Mouse (Mus musculus): Measurements from ENCODE around the gene Orai2. TPM values are rescaled to one million over a fixed set of nuclear protein-coding genes. Genes with fewer than 3 reads are reported as not detected.
A peak's percentile ranks its signal among the peaks of the same experiment; 100 is the strongest.
"Not testable (repeated sequence)": the region's sequence is repeated elsewhere in the genome, so short reads cannot be mapped to it uniquely, and the experiment has no call there.

Gene Orai2
- total RNA-seq, 2 experiments from 2014 or later: 59.8 to 62.6 TPM

- intact Hi-C loops (cut with DNase I): no loop called here
- DNase-seq (ENCODE audit: extremely low spot score in 1 of 2, low spot score in 2 of 2): no peak
Measured at GRCm38 (mm10) chr5:136143161-136143755, 27.3 kb downstream of the Orai2 start.

- intact Hi-C loops (cut with DNase I): no loop called here
- no peak for DNase-seq (ENCODE audit: extremely low spot score in 1 of 2, low spot score in 2 of 2)
Measured at GRCm38 (mm10) chr5:136142746-136143145, 27.8 kb downstream of the Orai2 start.

- intact Hi-C loops (cut with DNase I): no loop called here
- DNase-seq (ENCODE audit: extremely low spot score in 1 of 2, low spot score in 2 of 2): peak; percentile 42 to 57
Measured at GRCm38 (mm10) chr5:136140057-136140482, 30.4 kb downstream of the Orai2 start.

GRCm38 (mm10) chr5:136139393-136139792, 31.1 kb downstream of the Orai2 start:
- intact Hi-C loops (cut with DNase I): no loop called here
- DNase-seq (ENCODE audit: extremely low spot score in 1 of 2, low spot score in 2 of 2): no peak

- intact Hi-C loops (cut with DNase I): no loop called here
- peak in 1 of 2 experiments; percentile 69 for DNase-seq (ENCODE audit: extremely low spot score in 1 of 2, low spot score in 2 of 2)
Measured at GRCm38 (mm10) chr5:136137658-136138274, 32.7 kb downstream of the Orai2 start.

- intact Hi-C loops (cut with DNase I): loop anchor here (1.0 kb wide), 1 partner anchor 33 kb away; no protein-coding TSS in a partner anchor
- DNase-seq (ENCODE audit: extremely low spot score in 1 of 2, low spot score in 2 of 2): no peak
Measured at GRCm38 (mm10) chr5:136136292-136136990, 34.1 kb downstream of the Orai2 start.

- intact Hi-C loops (cut with DNase I): loop anchor here (1.0 to 2.0 kb wide), 2 partner anchors 34 to 51 kb away; no protein-coding TSS in a partner anchor
- DNase-seq (ENCODE audit: extremely low spot score in 1 of 2, low spot score in 2 of 2): peak; percentile 95 to 98
Measured at GRCm38 (mm10) chr5:136135571-136136291, 34.8 kb downstream of the Orai2 start, which contains the start of the genes Lrwd1 and Alkbh4. Lrwd1 (minus strand) TSS chr5:136136074. Alkbh4 (plus strand) TSS chr5:136136146.

GRCm38 (mm10) chr5:136122165-136122564, 48.3 kb downstream of the Orai2 start:
- intact Hi-C loops (cut with DNase I): no loop called here

GRCm38 (mm10) chr5:136116784-136117112, 53.8 kb downstream of the Orai2 start:
- intact Hi-C loops (cut with DNase I): no loop called here
- no peak for DNase-seq (ENCODE audit: extremely low spot score in 1 of 2, low spot score in 2 of 2)

More at GRCm38 (mm10) chr5:136122165-136122564, 48.3 kb downstream of the Orai2 start:
- no peak for DNase-seq (ENCODE audit: extremely low spot score in 1 of 2, low spot score in 2 of 2)

GRCm38 (mm10) chr5:136115891-136116783, 54.4 kb downstream of the Orai2 start, which contains the start of gene Polr2j:
Polr2j (plus strand) TSS chr5:136116631.
- intact Hi-C loops (cut with DNase I): no loop called here
- peak; percentile 96 for DNase-seq (ENCODE audit: extremely low spot score in 1 of 2, low spot score in 2 of 2)

GRCm38 (mm10) chr5:136113546-136113945, 57.0 kb downstream of the Orai2 start:
- DNase-seq (ENCODE audit: extremely low spot score in 1 of 2, low spot score in 2 of 2); intact Hi-C loops (cut with DNase I): not testable (repeated sequence)

GRCm38 (mm10) chr5:136109042-136109441, 61.5 kb downstream of the Orai2 start:
- no peak for DNase-seq (ENCODE audit: extremely low spot score in 1 of 2, low spot score in 2 of 2)
- intact Hi-C loops (cut with DNase I): no loop called here

GRCm38 (mm10) chr5:136108486-136108885, 62.0 kb downstream of the Orai2 start:
- intact Hi-C loops (cut with DNase I): no loop called here

GRCm38 (mm10) chr5:136104511-136104910, 66.0 kb downstream of the Orai2 start:
- DNase-seq (ENCODE audit: extremely low spot score in 1 of 2, low spot score in 2 of 2): no peak
- intact Hi-C loops (cut with DNase I): no loop called here

More at GRCm38 (mm10) chr5:136108486-136108885, 62.0 kb downstream of the Orai2 start:
- no peak for DNase-seq (ENCODE audit: extremely low spot score in 1 of 2, low spot score in 2 of 2)

- intact Hi-C loops (cut with DNase I): no loop called here
- peak; percentile 62 to 85 for DNase-seq (ENCODE audit: extremely low spot score in 1 of 2, low spot score in 2 of 2)
Measured at GRCm38 (mm10) chr5:136102099-136102820, 68.3 kb downstream of the Orai2 start.

GRCm38 (mm10) chr5:136098536-136098935, 72.0 kb downstream of the Orai2 start:
- DNase-seq (ENCODE audit: extremely low spot score in 1 of 2, low spot score in 2 of 2): no peak
- intact Hi-C loops (cut with DNase I): no loop called here

Data from left cerebral cortex, postnatal 10 days (tissue).